10 mouse cellular contexts compared by ENCODE assay signal in the genomic region with DNA sequence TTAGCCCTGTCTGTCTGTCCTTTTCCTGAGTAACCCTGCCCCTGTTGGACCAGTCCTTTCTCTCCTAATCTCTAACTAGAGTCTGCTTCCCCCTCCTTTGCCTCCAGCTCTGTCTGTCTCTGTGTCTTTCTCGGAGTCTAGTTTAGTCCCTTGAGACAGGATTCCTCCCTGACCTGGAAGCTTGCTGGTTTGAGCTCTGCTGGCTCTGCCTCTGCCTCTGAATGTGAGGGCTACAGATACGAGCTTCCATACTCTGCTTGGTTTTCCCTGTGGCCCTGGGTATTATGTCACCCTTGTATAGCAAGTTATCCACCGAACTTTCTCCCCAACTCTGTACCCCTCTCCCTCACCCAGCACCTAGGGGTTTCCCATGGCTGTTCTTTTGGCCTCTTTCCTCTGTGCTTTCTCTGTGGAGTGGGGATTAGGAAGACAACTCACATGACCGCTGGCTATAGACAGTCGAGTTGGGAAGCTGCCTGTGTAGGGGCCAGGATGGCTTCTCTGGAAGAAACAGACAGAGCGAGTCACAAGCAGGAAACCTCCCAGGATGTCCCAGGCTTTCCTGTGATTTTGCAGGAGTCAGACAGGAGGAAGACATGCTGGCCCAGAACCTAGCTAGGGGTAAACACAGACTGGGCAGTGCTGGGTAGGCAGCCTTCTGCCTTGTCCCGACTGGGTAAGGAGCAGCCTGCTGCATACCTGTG. TPM values are rescaled to one million over a fixed set of nuclear protein-coding genes. Genes with fewer than 3 reads are reported as not detected.
A peak's percentile ranks its signal among the peaks of the same experiment; 100 is the strongest.
DNase-seq lines count a peak whose midpoint lies in the region; ATAC-seq and TF ChIP-seq lines count a peak whose summit lies in the region.
"Had no signal": no experiment of that assay in that cellular context is flagged by ENCODE, and none has a peak within 500 bp of the region (broad histone marks: within the 10 kb centered on the region; RNA-seq: fewer than 3 reads in every experiment).

No protein-coding gene starts in this region.

- H3K4me2 ChIP-seq in hindbrain, embryonic 16.5 days (ENCODE audit: low read length) = no peak overlapping the region
- H3K4me2 ChIP-seq in hindbrain, postnatal 0 days (ENCODE audit: low read depth, low read length) = no peak overlapping the region
- H3K4me2 ChIP-seq in heart, embryonic 12.5 days = 0 out of 2 replicates have a peak overlapping the region, but pooled peaks have one; percentile 3
- peak overlapping the region; percentile 13; the same call in 1 of the 2 replicates for H3K4me2 ChIP-seq in lung, embryonic 14.5 days
- H3K4me2 ChIP-seq: embryonic facial prominence, embryonic 15.5 days had no signal

- no peak overlapping the region for H3K4me3 ChIP-seq in hindbrain, embryonic 16.5 days (ENCODE audit: low read length)
- H3K4me3 ChIP-seq in hindbrain, postnatal 0 days (ENCODE audit: low read length) = no peak overlapping the region
- no peak overlapping the region for H3K4me3 ChIP-seq in heart, embryonic 12.5 days
- no peak overlapping the region for H3K4me3 ChIP-seq in lung, embryonic 14.5 days (ENCODE audit: low read depth, low read length)
- H3K4me3 ChIP-seq: embryonic facial prominence, embryonic 15.5 days had no signal

- ATAC-seq in hindbrain, embryonic 16.5 days = no peak
- ATAC-seq in hindbrain, postnatal 0 days = no peak
- no peak for ATAC-seq in heart, embryonic 12.5 days (ENCODE audit: insufficient number of reproducible peaks, low FRiP score)
- ATAC-seq in lung, embryonic 14.5 days (ENCODE audit: insufficient read depth) = peak; percentile 63
- no peak for ATAC-seq in CD4-positive, CD25-positive, alpha-beta regulatory T cell, adult 4 months
- no peak for ATAC-seq in granulocyte monocyte progenitor cell, adult 5-6 weeks (replicated peaks; ENCODE audit: poor library complexity, severe bottlenecking)

- no peaks in the 10 kb centered on the region for H3K9me3 ChIP-seq in hindbrain, embryonic 16.5 days (ENCODE audit: control insufficient read depth, low read length)
- no peaks in the 10 kb centered on the region for H3K9me3 ChIP-seq in hindbrain, postnatal 0 days (ENCODE audit: low read length)
- H3K9me3 ChIP-seq in heart, embryonic 12.5 days (replicated peaks) = no peaks in the 10 kb centered on the region
- no peaks in the 10 kb centered on the region for H3K9me3 ChIP-seq in lung, embryonic 14.5 days (ENCODE audit: low read depth, low read length)
- H3K9me3 ChIP-seq: embryonic facial prominence, embryonic 15.5 days had no signal

- peak overlapping the region; percentile 22; the same call in 1 of the 2 replicates for H3K9ac ChIP-seq in hindbrain, embryonic 16.5 days (ENCODE audit: low read depth, low read length)
- no peak overlapping the region for H3K9ac ChIP-seq in hindbrain, postnatal 0 days (replicated peaks; ENCODE audit: low read length)
- H3K9ac ChIP-seq in heart, embryonic 12.5 days = peak overlapping the region; percentile 42; the same call in 1 of the 2 replicates
- H3K9ac ChIP-seq in lung, embryonic 14.5 days = no peak overlapping the region
- H3K9ac ChIP-seq: embryonic facial prominence, embryonic 15.5 days had no signal

- WGBS in hindbrain, embryonic 16.5 days = 71% methylated on average over 7 of the region's 7 CpGs
- WGBS in hindbrain, postnatal 0 days = 72% methylated on average over 7 of the region's 7 CpGs
- WGBS in heart, embryonic 12.5 days = 47% methylated on average over 7 of the region's 7 CpGs
- 43% methylated on average over 7 of the region's 7 CpGs for WGBS in lung, embryonic 14.5 days

- no peak for DNase-seq in hindbrain, postnatal 0 days (ENCODE audit: low spot score)
- DNase-seq in 3T3-L1 (ENCODE audit: low read depth, low spot score) = peak; percentile 38
- DNase-seq in lung, embryonic 14.5 days = peak; percentile 40
- no peak for DNase-seq in embryo, embryonic 10.5 days (ENCODE audit: low spot score)

- no peaks in the 10 kb centered on the region for H3K36me3 ChIP-seq in hindbrain, embryonic 16.5 days (ENCODE audit: control insufficient read depth, insufficient read depth, low read length)
- H3K36me3 ChIP-seq in hindbrain, postnatal 0 days (ENCODE audit: insufficient read depth, low read length) = no peaks in the 10 kb centered on the region
- H3K36me3 ChIP-seq in heart, embryonic 12.5 days = no peaks in the 10 kb centered on the region
- no peaks in the 10 kb centered on the region for H3K36me3 ChIP-seq in lung, embryonic 14.5 days (ENCODE audit: insufficient read depth)
- H3K36me3 ChIP-seq: embryonic facial prominence, embryonic 15.5 days had no signal

- H3K27ac ChIP-seq in hindbrain, embryonic 16.5 days (ENCODE audit: low read depth, low read length) = no peak overlapping the region
- H3K27ac ChIP-seq in hindbrain, postnatal 0 days = no peak overlapping the region
- H3K27ac ChIP-seq in heart, embryonic 12.5 days (ENCODE audit: poor library complexity, severe bottlenecking) = peak overlapping the region; percentile 15; the same call in 1 of the 2 replicates
- H3K27ac ChIP-seq in lung, embryonic 14.5 days (ENCODE audit: low read depth) = peak overlapping the region; percentile 12
- H3K27ac ChIP-seq: embryonic facial prominence, embryonic 15.5 days had no signal

- no peak for TF ChIP-seq CTCF in hindbrain, postnatal 0 days (IDR thresholded peaks at IDR 0.05; ENCODE audit: low read depth)
- no peak for TF ChIP-seq CTCF in lung, embryonic 14.5 days (IDR thresholded peaks at IDR 0.05; ENCODE audit: low read depth)

- peaks cover 8% of the 10 kb centered on the region for H3K4me1 ChIP-seq in hindbrain, embryonic 16.5 days (ENCODE audit: control insufficient read depth, insufficient read depth, low read depth, low read length)
- peaks cover 10% of the 10 kb centered on the region; the same call in 1 of the 2 replicates for H3K4me1 ChIP-seq in hindbrain, postnatal 0 days (ENCODE audit: insufficient read depth, low read length)
- peaks cover 31% of the 10 kb centered on the region for H3K4me1 ChIP-seq in heart, embryonic 12.5 days (replicated peaks)
- no peaks in the 10 kb centered on the region; the same call in 1 of the 2 replicates for H3K4me1 ChIP-seq in lung, embryonic 14.5 days (ENCODE audit: insufficient read depth)

- H3K27me3 ChIP-seq in hindbrain, embryonic 16.5 days (replicated peaks; ENCODE audit: control insufficient read depth, insufficient read depth, low read length) = no peaks in the 10 kb centered on the region
- no peaks in the 10 kb centered on the region for H3K27me3 ChIP-seq in hindbrain, postnatal 0 days (ENCODE audit: insufficient read depth, low read length)
- H3K27me3 ChIP-seq in heart, embryonic 12.5 days (replicated peaks) = no peaks in the 10 kb centered on the region
- H3K27me3 ChIP-seq in lung, embryonic 14.5 days (ENCODE audit: insufficient read depth, low read length) = no peaks in the 10 kb centered on the region
- H3K27me3 ChIP-seq: embryonic facial prominence, embryonic 15.5 days had no signal

RNA-seq across cellular contexts. Expression of a gene that starts 2.3 kb away (rescaled TPM):
- 7.7 and 9.1 TPM in 2 replicates for polyA plus RNA-seq in hindbrain, embryonic 16.5 days (2015; fragmentation: Nextera tagmentation; extraction: Ambion mirVana)
- total RNA-seq in hindbrain, postnatal 0 days (2014; rRNA removed) = 4.5 and 7.0 TPM in 2 replicates
- 7.0 and 7.8 TPM in 2 replicates for polyA plus RNA-seq in hindbrain, postnatal 0 days (2015; fragmentation: Nextera tagmentation; extraction: Ambion mirVana)
- 3.1 and 3.3 TPM in 2 replicates for polyA plus RNA-seq in heart, embryonic 12.5 days (2016; fragmentation: Nextera tagmentation; extraction: Ambion mirVana)
- polyA plus RNA-seq in lung, embryonic 14.5 days (2014; fragmentation: Nextera tagmentation; extraction: Ambion mirVana) = 4.3 and 5.4 TPM in 2 replicates
- polyA plus RNA-seq in CD4-positive, CD25-positive, alpha-beta regulatory T cell, adult 4 months (2017; shearing (Covaris generic)) = 100 to 1,000 TPM in 1 of 2 experiments, 10 to 100 TPM in 1; 88.2 to 156 TPM
- total RNA-seq in granulocyte monocyte progenitor cell, adult 5-6 weeks (2014; fragmentation: Nextera tagmentation) = 13.8 TPM in 2 replicates
- total RNA-seq in granulocyte monocyte progenitor cell, adult 5-6 weeks (2017) = 16.5 and 17.7 TPM in 2 replicates

RNA-seq across cellular contexts. Expression of a gene that starts 2.8 kb away (rescaled TPM):
- 1.1 and 1.4 TPM in 2 replicates for polyA plus RNA-seq in hindbrain, embryonic 16.5 days (2015; fragmentation: Nextera tagmentation; extraction: Ambion mirVana)
- total RNA-seq in hindbrain, postnatal 0 days (2014; rRNA removed) = 0.79 TPM in 1 of 2 replicates, not detected in the other
- polyA plus RNA-seq in hindbrain, postnatal 0 days (2015; fragmentation: Nextera tagmentation; extraction: Ambion mirVana) = 0.29 and 0.71 TPM in 2 replicates
- 0.96 and 2.0 TPM in 2 replicates for polyA plus RNA-seq in heart, embryonic 12.5 days (2016; fragmentation: Nextera tagmentation; extraction: Ambion mirVana)
- polyA plus RNA-seq in lung, embryonic 14.5 days (2014; fragmentation: Nextera tagmentation; extraction: Ambion mirVana) = 1.9 and 2.0 TPM in 2 replicates
- polyA plus RNA-seq in CD4-positive, CD25-positive, alpha-beta regulatory T cell, adult 4 months (2017; shearing (Covaris generic)) = 100 to 1,000 TPM; 638 to 724 TPM
- 50.7 and 62.0 TPM in 2 replicates for total RNA-seq in granulocyte monocyte progenitor cell, adult 5-6 weeks (2014; fragmentation: Nextera tagmentation)
- total RNA-seq in granulocyte monocyte progenitor cell, adult 5-6 weeks (2017) = 34.7 and 55.2 TPM in 2 replicates
- total RNA-seq: layer of hippocampus, postnatal 25 days had no signal

RNA-seq across cellular contexts. Expression of a gene that starts 18.6 kb away (rescaled TPM):
- polyA plus RNA-seq in hindbrain, embryonic 16.5 days (2015; fragmentation: Nextera tagmentation; extraction: Ambion mirVana) = 41.2 and 52.8 TPM in 2 replicates
- total RNA-seq in hindbrain, postnatal 0 days (2014; rRNA removed) = 74.6 and 85.3 TPM in 2 replicates
- 73.0 and 74.6 TPM in 2 replicates for polyA plus RNA-seq in hindbrain, postnatal 0 days (2015; fragmentation: Nextera tagmentation; extraction: Ambion mirVana)
- polyA plus RNA-seq in heart, embryonic 12.5 days (2016; fragmentation: Nextera tagmentation; extraction: Ambion mirVana) = 4.2 and 4.3 TPM in 2 replicates
- 2.4 and 2.6 TPM in 2 replicates for polyA plus RNA-seq in lung, embryonic 14.5 days (2014; fragmentation: Nextera tagmentation; extraction: Ambion mirVana)
- 10 to 100 TPM; 17.0 to 28.4 TPM for polyA plus RNA-seq in CD4-positive, CD25-positive, alpha-beta regulatory T cell, adult 4 months (2017; shearing (Covaris generic))
- total RNA-seq in granulocyte monocyte progenitor cell, adult 5-6 weeks (2014; fragmentation: Nextera tagmentation) = 26.0 and 40.2 TPM in 2 replicates
- total RNA-seq in granulocyte monocyte progenitor cell, adult 5-6 weeks (2017) = 6.3 and 7.1 TPM in 2 replicates

RNA-seq across cellular contexts. Expression of a gene that starts 42.4 kb away (rescaled TPM):
- 140 and 154 TPM in 2 replicates for polyA plus RNA-seq in hindbrain, embryonic 16.5 days (2015; fragmentation: Nextera tagmentation; extraction: Ambion mirVana)
- 20.6 and 40.3 TPM in 2 replicates for total RNA-seq in hindbrain, postnatal 0 days (2014; rRNA removed)
- 159 and 163 TPM in 2 replicates for polyA plus RNA-seq in hindbrain, postnatal 0 days (2015; fragmentation: Nextera tagmentation; extraction: Ambion mirVana)
- polyA plus RNA-seq in heart, embryonic 12.5 days (2016; fragmentation: Nextera tagmentation; extraction: Ambion mirVana) = 217 and 218 TPM in 2 replicates
- 202 and 205 TPM in 2 replicates for polyA plus RNA-seq in lung, embryonic 14.5 days (2014; fragmentation: Nextera tagmentation; extraction: Ambion mirVana)
- polyA plus RNA-seq in CD4-positive, CD25-positive, alpha-beta regulatory T cell, adult 4 months (2017; shearing (Covaris generic)) = 10 to 100 TPM; 67.5 to 77.7 TPM
- total RNA-seq in granulocyte monocyte progenitor cell, adult 5-6 weeks (2014; fragmentation: Nextera tagmentation) = 117 and 197 TPM in 2 replicates
- 121 and 155 TPM in 2 replicates for total RNA-seq in granulocyte monocyte progenitor cell, adult 5-6 weeks (2017)

RNA-seq across cellular contexts. Expression of a gene that starts 42.5 kb away (rescaled TPM):
- polyA plus RNA-seq in hindbrain, embryonic 16.5 days (2015; fragmentation: Nextera tagmentation; extraction: Ambion mirVana) = 37.7 and 50.2 TPM in 2 replicates
- 47.1 and 56.3 TPM in 2 replicates for total RNA-seq in hindbrain, postnatal 0 days (2014; rRNA removed)
- polyA plus RNA-seq in hindbrain, postnatal 0 days (2015; fragmentation: Nextera tagmentation; extraction: Ambion mirVana) = 30.3 and 34.1 TPM in 2 replicates
- polyA plus RNA-seq in heart, embryonic 12.5 days (2016; fragmentation: Nextera tagmentation; extraction: Ambion mirVana) = 99.0 and 112 TPM in 2 replicates
- polyA plus RNA-seq in lung, embryonic 14.5 days (2014; fragmentation: Nextera tagmentation; extraction: Ambion mirVana) = 151 and 167 TPM in 2 replicates
- 10 to 100 TPM; 22.6 to 49.4 TPM for polyA plus RNA-seq in CD4-positive, CD25-positive, alpha-beta regulatory T cell, adult 4 months (2017; shearing (Covaris generic))
- 242 and 263 TPM in 2 replicates for total RNA-seq in granulocyte monocyte progenitor cell, adult 5-6 weeks (2014; fragmentation: Nextera tagmentation)
- 242 and 288 TPM in 2 replicates for total RNA-seq in granulocyte monocyte progenitor cell, adult 5-6 weeks (2017)

Comparison
In these comparisons a context has a peak if more than half of its experiments do, and no peak if none do; other contexts are left out.
1. H3K9ac ChIP-seq: peak in hindbrain, embryonic 16.5 days (single experiment) and heart, embryonic 12.5 days (single experiment); none in hindbrain, postnatal 0 days (single experiment) and lung, embryonic 14.5 days (single experiment).
2. H3K27ac ChIP-seq: peak in heart, embryonic 12.5 days (single experiment) and lung, embryonic 14.5 days (single experiment); none in hindbrain, embryonic 16.5 days (single experiment) and hindbrain, postnatal 0 days (single experiment).
3. H3K4me2 ChIP-seq: peak in heart, embryonic 12.5 days (single experiment) and lung, embryonic 14.5 days (single experiment); none in hindbrain, embryonic 16.5 days (single experiment) and hindbrain, postnatal 0 days (single experiment).
4. DNase-seq: peak in 3T3-L1 (single experiment) and lung, embryonic 14.5 days (single experiment); none in hindbrain, postnatal 0 days (single experiment) and embryo, embryonic 10.5 days (single experiment).
5. RNA of a gene that starts 2.8 kb away (polyA plus RNA-seq): 638 to 724 TPM in CD4-positive, CD25-positive, alpha-beta regulatory T cell, adult 4 months; 0.96 to 2.0 TPM in heart, embryonic 12.5 days, 1.9 to 2.0 TPM in lung, embryonic 14.5 days, 1.1 to 1.4 TPM in hindbrain, embryonic 16.5 days and 0.29 to 0.71 TPM in hindbrain, postnatal 0 days; every median in the first group is over 100 times any median in the second.